Mouse (Mus musculus) kidney, adult 10 weeks (tissue): ENCODE results near the gene Dnajc5g. TPM values are rescaled to one million over a fixed set of nuclear protein-coding genes. Genes with fewer than 3 reads are reported as not detected.

Source experiments
- polyA plus RNA-seq: library from polyadenylated mRNA; stranded (reverse); fragments of 350-450 nt; fragmentation: Illumina TruSeq; extraction: RNeasy Lipid Tissue Mini Kit (QIAGEN cat#74804); gene quantifications from one replicate; pipeline ENCODE4 v1.2.3, GENCODE M21; 2014; ENCODE audit warnings: low read depth, low replicate concordance

Gene Dnajc5g
- not detected for polyA plus RNA-seq

GRCm38 (mm10) chr5:31105814-31106335 is at the start of gene Dnajc5g:
Gene Dnajc5g, plus strand, starts transcription at chr5:31106285.

GRCm38 (mm10) chr5:31108000-31108490 is 2.0 kb downstream of the Dnajc5g start, which contains the start of gene Slc30a3:
Gene Slc30a3, minus strand, starts transcription at chr5:31108237.

GRCm38 (mm10) chr5:31116354-31116753 is 10.3 kb downstream of the Dnajc5g start, which contains the start of gene Trim54:
Gene Trim54, plus strand, starts transcription at chr5:31116712.

GRCm38 (mm10) chr5:31138241-31138967 is 32.3 kb downstream of the Dnajc5g start, which contains the start of gene Ucn:
Gene Ucn, minus strand, starts transcription at chr5:31138829.

GRCm38 (mm10) chr5:31154152-31154553 is 48.1 kb downstream of the Dnajc5g start, which contains the start of gene Mpv17:
Gene Mpv17, minus strand, starts transcription at chr5:31154251.

Other genes with a start within 250 kb of the Dnajc5g start
- gene Tmem214, start 238.3 kb upstream of the Dnajc5g start, polyA plus RNA-seq: 11.5 TPM
- gene Agbl5, start 217.6 kb upstream of the Dnajc5g start, polyA plus RNA-seq: 3.8 TPM
- gene Ost4, start 198.5 kb upstream of the Dnajc5g start, polyA plus RNA-seq: 224 TPM
- not detected for gene Emilin1, start 192.9 kb upstream of the Dnajc5g start, polyA plus RNA-seq
- gene Khk, start 184.9 kb upstream of the Dnajc5g start, polyA plus RNA-seq: 3.4 TPM
- gene Cgref1, start 160.7 kb upstream of the Dnajc5g start, polyA plus RNA-seq: 20.9 TPM
- 26.2 TPM for gene Preb, start 145.9 kb upstream of the Dnajc5g start, polyA plus RNA-seq
- gene Tcf23, start 137.6 kb upstream of the Dnajc5g start, polyA plus RNA-seq: 0.12 TPM
- 190 TPM for gene Atraid, start 58.0 kb upstream of the Dnajc5g start, polyA plus RNA-seq
- gene Slc5a6, start 57.4 kb upstream of the Dnajc5g start, polyA plus RNA-seq: 14.3 TPM
- 0.32 TPM for gene Cad, start 51.5 kb upstream of the Dnajc5g start, polyA plus RNA-seq
- not detected for gene Slc30a3, start 2.0 kb downstream of the Dnajc5g start, polyA plus RNA-seq
- not detected for gene Trim54, start 10.4 kb downstream of the Dnajc5g start, polyA plus RNA-seq
- gene Ucn, start 32.5 kb downstream of the Dnajc5g start, polyA plus RNA-seq: not detected
- gene Mpv17, start 48.0 kb downstream of the Dnajc5g start, polyA plus RNA-seq: 85.7 TPM
- 0.24 TPM for gene Gm29609, start 73.6 kb downstream of the Dnajc5g start, polyA plus RNA-seq
- 30.1 TPM for gene Gtf3c2, start 73.9 kb downstream of the Dnajc5g start, polyA plus RNA-seq
- 65.1 TPM for gene Snx17, start 86.9 kb downstream of the Dnajc5g start, polyA plus RNA-seq
- gene Eif2b4, start 87.1 kb downstream of the Dnajc5g start, polyA plus RNA-seq: 1.6 TPM
- 0.85 TPM for gene Zfp513, start 96.0 kb downstream of the Dnajc5g start, polyA plus RNA-seq
- gene Ppm1g, start 114.4 kb downstream of the Dnajc5g start, polyA plus RNA-seq: 20.9 TPM
- gene Nrbp1, start 134.6 kb downstream of the Dnajc5g start, polyA plus RNA-seq: 66.5 TPM
- gene Gm9970, start 134.9 kb downstream of the Dnajc5g start, polyA plus RNA-seq: not detected
- 1.5 TPM for gene Krtcap3, start 145.4 kb downstream of the Dnajc5g start, polyA plus RNA-seq
- gene Ift172, start 184.8 kb downstream of the Dnajc5g start, polyA plus RNA-seq: 11.9 TPM
- 3.0 TPM for gene Fndc4, start 189.8 kb downstream of the Dnajc5g start, polyA plus RNA-seq
- gene Gckr, start 191.2 kb downstream of the Dnajc5g start, polyA plus RNA-seq: not detected